Mouse (Mus musculus) embryonic facial prominence, embryonic 12.5 days (tissue): Measurements from ENCODE around the gene Diras1. TPM values are rescaled to one million over a fixed set of nuclear protein-coding genes. Genes with fewer than 3 reads are reported as not detected.
A peak's percentile ranks its signal among the peaks of the same experiment; 100 is the strongest.
"Not testable (repeated sequence)": the region's sequence is repeated elsewhere in the genome, so short reads cannot be mapped to it uniquely, and the experiment has no call there.

Experiments
- ATAC-seq: fragments of 200-750 bp; cut with Nextera tagmentation; 2 replicates; pipeline ENCODE4 v1.8.0; 2017; ENCODE audit not compliant: insufficient number of reproducible peaks, insufficient read depth, low FRiP score, low TSS enrichment
- H3K27ac ChIP-seq: fragments of 300-500 bp; sonication (generic); 2 replicates; pipeline ENCODE4 v1.5.1; 2016; ENCODE audit warnings: mild to moderate bottlenecking
- H3K27me3 ChIP-seq: fragments of 300-500 bp; sonication (generic); 2 replicates; pipeline ENCODE4 v1.6.1; 2016; ENCODE audit warnings: mild to moderate bottlenecking, moderate library complexity
- H3K36me3 ChIP-seq: fragments of 300-500 bp; sonication (generic); 2 replicates; pipeline ENCODE4 v1.6.1; 2016; ENCODE audit warnings: mild to moderate bottlenecking
- H3K4me1 ChIP-seq: fragments of 300-500 bp; sonication (generic); 2 replicates; pipeline ENCODE4 v1.6.1; 2016
- H3K4me2 ChIP-seq: fragments of 300-500 bp; sonication (generic); replicated peaks from 2 replicates; pipeline ENCODE4 v1.6.1; 2016; ENCODE audit warnings: mild to moderate bottlenecking, moderate library complexity
- H3K4me3 ChIP-seq: fragments of 300-500 bp; sonication (generic); 2 replicates; pipeline ENCODE4 v1.5.1; 2016; ENCODE audit warnings: mild to moderate bottlenecking
- H3K9ac ChIP-seq: fragments of 300-500 bp; sonication (generic); 2 replicates; pipeline ENCODE4 v1.6.1; 2016; ENCODE audit warnings: mild to moderate bottlenecking, moderate library complexity
- H3K9me3 ChIP-seq: fragments of 300-500 bp; sonication (generic); 2 replicates; pipeline ENCODE4 v1.6.1; 2016; ENCODE audit warnings: mild to moderate bottlenecking, moderate library complexity
- WGBS: fragments of 180-500 bp; shearing (Covaris S2); methylation state at CpG from one replicate; pipeline ENCODE4 v1.1.7; 2016; 5-methylcytosine and 5-hydroxymethylcytosine counted together
- polyA plus RNA-seq: library from polyadenylated mRNA; unstranded; fragments of >200 nt; fragmentation: Nextera tagmentation; extraction: Ambion mirVana; gene quantifications from 2 replicates; pipeline ENCODE4 v1.2.1, GENCODE M21; 2016

The Diras1 gene
- polyA plus RNA-seq, 1 experiment from 2014 or later, result 1.9 TPM

- no peak for ATAC-seq
- peaks cover 21% of the 10 kb centered on the region for H3K4me1 ChIP-seq
- H3K36me3 ChIP-seq, result peaks cover 38% of the 10 kb centered on the region
- H3K9ac ChIP-seq, result no peak overlapping the region
- H3K27ac ChIP-seq, result no peak overlapping the region
- WGBS, result 67% methylated on average over 6 of the region's 6 CpGs
- no peak overlapping the region for H3K4me3 ChIP-seq
- H3K27me3 ChIP-seq, result no peaks in the 10 kb centered on the region
- no peaks in the 10 kb centered on the region for H3K9me3 ChIP-seq
- H3K4me2 ChIP-seq, result no peak overlapping the region
Observed at GRCm38 (mm10) chr10:81055169-81055568, 29.7 kb upstream of the Diras1 start.

GRCm38 (mm10) chr10:81052577-81052976 is 27.1 kb upstream of the Diras1 start:
- no peak for ATAC-seq
- H3K9me3 ChIP-seq, result no peaks in the 10 kb centered on the region
- H3K4me2 ChIP-seq, result no peak overlapping the region
- no peaks in the 10 kb centered on the region for H3K27me3 ChIP-seq
- no peak overlapping the region for H3K9ac ChIP-seq
- peaks cover 53% of the 10 kb centered on the region for H3K36me3 ChIP-seq
- WGBS, result 91% methylated on average over 5 of the region's 5 CpGs
- no peak overlapping the region for H3K4me3 ChIP-seq
- H3K27ac ChIP-seq, result no peak overlapping the region
- H3K4me1 ChIP-seq, result no peaks in the 10 kb centered on the region

GRCm38 (mm10) chr10:81051133-81051532 is 25.7 kb upstream of the Diras1 start:
- Histone ChIP-seq H3K4me1 (no peaks in the 10 kb centered on the region), H3K9me3 (no peaks in the 10 kb centered on the region), H3K27me3 (no peaks in the 10 kb centered on the region), H3K4me3 (no peak overlapping the region), H3K36me3 (peaks cover 66% of the 10 kb centered on the region), H3K4me2 (no peak overlapping the region), H3K9ac (no peak overlapping the region), H3K27ac (no peak overlapping the region)
- ATAC-seq, result no peak
- 93% methylated on average over 6 of the region's 6 CpGs for WGBS

GRCm38 (mm10) chr10:81050645-81051044 is 25.2 kb upstream of the Diras1 start:
- H3K27me3 ChIP-seq, result no peaks in the 10 kb centered on the region
- H3K4me1 ChIP-seq, result no peaks in the 10 kb centered on the region
- no peak overlapping the region for H3K9ac ChIP-seq
- 86% methylated on average over 4 of the region's 4 CpGs for WGBS
- no peak overlapping the region for H3K4me2 ChIP-seq
- H3K36me3 ChIP-seq, result peaks cover 71% of the 10 kb centered on the region
- H3K27ac ChIP-seq, result no peak overlapping the region
- no peak for ATAC-seq
- H3K9me3 ChIP-seq, result no peaks in the 10 kb centered on the region
- no peak overlapping the region for H3K4me3 ChIP-seq

- ATAC-seq, H3K9ac ChIP-seq, H3K4me1 ChIP-seq, H3K9me3 ChIP-seq, H3K27me3 ChIP-seq, H3K4me2 ChIP-seq, H3K27ac ChIP-seq, H3K4me3 ChIP-seq: not testable (repeated sequence)
- peaks cover 76% of the 10 kb centered on the region for H3K36me3 ChIP-seq
- WGBS, result 90% methylated on average over 14 of the region's 14 CpGs
Observed at GRCm38 (mm10) chr10:81045246-81045645, 19.8 kb upstream of the Diras1 start.

- no peaks in the 10 kb centered on the region for H3K4me1 ChIP-seq
- no peaks in the 10 kb centered on the region for H3K27me3 ChIP-seq
- H3K4me2 ChIP-seq, result no peak overlapping the region
- H3K9ac ChIP-seq, result no peak overlapping the region
- no peak for ATAC-seq
- H3K4me3 ChIP-seq, result no peak overlapping the region
- WGBS, result 33% methylated on average over 13 of the region's 13 CpGs
- H3K9me3 ChIP-seq, result no peaks in the 10 kb centered on the region
- H3K36me3 ChIP-seq, result peaks cover 39% of the 10 kb centered on the region
- no peak overlapping the region for H3K27ac ChIP-seq
Observed at GRCm38 (mm10) chr10:81041458-81042175, 16.2 kb upstream of the Diras1 start.

GRCm38 (mm10) chr10:81036988-81037580 is 11.6 kb upstream of the Diras1 start, which contains the start of gene Slc39a3:
TSS of gene Slc39a3 (minus strand) at chr10:81037426.
- H3K36me3 ChIP-seq, result peaks cover 16% of the 10 kb centered on the region
- peak; percentile 97 for ATAC-seq
- H3K4me1 ChIP-seq, result no peaks in the 10 kb centered on the region
- peak within 1 kb of the TSS; percentile 53 for H3K4me2 ChIP-seq
- WGBS, result under 1% methylated on average over 35 of the region's 35 CpGs
- H3K9ac ChIP-seq, result peak within 1 kb of the TSS; percentile 60
- H3K27ac ChIP-seq, result no peak within 1 kb of the TSS
- H3K27me3 ChIP-seq, result no peaks in the 10 kb centered on the region
- peak within 1 kb of the TSS; percentile 78 for H3K4me3 ChIP-seq
- H3K9me3 ChIP-seq, result no peaks in the 10 kb centered on the region

- Histone ChIP-seq H3K4me3 (no peak overlapping the region), H3K4me2 (no peak overlapping the region), H3K27me3 (no peaks in the 10 kb centered on the region), H3K27ac (no peak overlapping the region), H3K9ac (no peak overlapping the region), H3K4me1 (no peaks in the 10 kb centered on the region), H3K9me3 (no peaks in the 10 kb centered on the region), H3K36me3 (peaks cover 22% of the 10 kb centered on the region)
- 73% methylated on average over 7 of the region's 7 CpGs for WGBS
- no peak for ATAC-seq
Observed at GRCm38 (mm10) chr10:81036251-81036650, 10.8 kb upstream of the Diras1 start.

- Histone ChIP-seq H3K4me2 (no peak overlapping the region), H3K27me3 (no peaks in the 10 kb centered on the region), H3K36me3 (peaks cover 34% of the 10 kb centered on the region), H3K27ac (no peak overlapping the region), H3K9ac (no peak overlapping the region), H3K9me3 (no peaks in the 10 kb centered on the region), H3K4me1 (no peaks in the 10 kb centered on the region), H3K4me3 (no peak overlapping the region)
- ATAC-seq, result no peak
- WGBS, result 78% methylated on average over 10 of the region's 10 CpGs
Observed at GRCm38 (mm10) chr10:81033586-81033985, 8.1 kb upstream of the Diras1 start.

GRCm38 (mm10) chr10:81029031-81029430 is 3.6 kb upstream of the Diras1 start:
- no peak overlapping the region for H3K4me2 ChIP-seq
- WGBS, result 72% methylated on average over 10 of the region's 10 CpGs
- no peaks in the 10 kb centered on the region for H3K9me3 ChIP-seq
- peaks cover 16% of the 10 kb centered on the region for H3K27me3 ChIP-seq
- no peak overlapping the region for H3K27ac ChIP-seq
- peaks cover 34% of the 10 kb centered on the region for H3K36me3 ChIP-seq
- H3K9ac ChIP-seq, result no peak overlapping the region
- ATAC-seq, result no peak
- peaks cover 5% of the 10 kb centered on the region; the same call in 1 of the 2 replicates for H3K4me1 ChIP-seq
- no peak overlapping the region for H3K4me3 ChIP-seq

- Histone ChIP-seq H3K4me2 (no peak overlapping the region), H3K4me1 (peaks cover 5% of the 10 kb centered on the region; the same call in 1 of the 2 replicates), H3K9ac (no peak overlapping the region), H3K27me3 (peaks cover 23% of the 10 kb centered on the region), H3K9me3 (no peaks in the 10 kb centered on the region), H3K4me3 (no peak overlapping the region), H3K27ac (no peak overlapping the region), H3K36me3 (peaks cover 27% of the 10 kb centered on the region)
- no peak for ATAC-seq
Observed at GRCm38 (mm10) chr10:81028219-81028618, 2.8 kb upstream of the Diras1 start.

GRCm38 (mm10) chr10:81027331-81027730 is 1.9 kb upstream of the Diras1 start:
- 51% methylated on average over 4 of the region's 4 CpGs for WGBS
- no peak for ATAC-seq

More at GRCm38 (mm10) chr10:81027331-81027730, 1.9 kb upstream of the Diras1 start:
- H3K9me3 ChIP-seq, result no peaks in the 10 kb centered on the region
- H3K9ac ChIP-seq, result no peak overlapping the region
- peaks cover 29% of the 10 kb centered on the region for H3K27me3 ChIP-seq
- H3K4me2 ChIP-seq, result no peak overlapping the region
- H3K4me3 ChIP-seq, result no peak overlapping the region
- no peak overlapping the region for H3K27ac ChIP-seq
- peaks cover 20% of the 10 kb centered on the region for H3K36me3 ChIP-seq
- H3K4me1 ChIP-seq, result peaks cover 5% of the 10 kb centered on the region; the same call in 1 of the 2 replicates
